Mouse (Mus musculus): ENCODE measurements around the gene Dnah17. TPM values are rescaled to one million over a fixed set of nuclear protein-coding genes. Genes with fewer than 3 reads are reported as not detected.
A peak's percentile ranks its signal among the peaks of the same experiment; 100 is the strongest.

Gene Dnah17
- total and polyA plus RNA-seq, 2 experiments from 2014 or later = 0.17 to 0.62 TPM

DNA sequence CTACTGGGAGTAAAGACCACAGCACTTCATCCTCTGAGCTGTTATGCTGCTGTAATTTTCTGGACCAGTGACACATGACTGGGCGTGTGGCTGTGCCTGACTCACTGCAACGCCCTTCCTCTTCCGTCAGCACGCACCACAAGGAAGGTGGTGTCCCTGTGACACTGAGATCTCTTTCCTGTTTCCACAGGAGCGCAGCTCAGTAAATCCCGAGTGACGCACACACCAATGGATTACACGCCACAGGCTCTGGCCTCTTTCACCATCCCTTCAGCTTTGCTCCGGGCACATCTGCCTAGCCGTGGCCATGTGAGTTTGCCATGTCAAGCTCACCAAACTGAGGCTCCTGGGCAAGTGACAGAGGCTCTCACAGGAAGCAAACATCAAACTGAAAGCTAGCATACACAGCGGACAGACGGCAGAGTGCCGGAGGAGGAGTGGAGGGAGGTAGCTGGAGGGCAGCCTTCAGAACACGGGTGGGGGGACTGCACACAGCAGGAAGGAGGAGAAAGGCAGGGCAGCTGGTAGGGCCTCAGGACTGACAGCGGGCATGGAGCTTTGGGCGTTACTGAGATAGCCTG lies 15.4 kb upstream of the Dnah17 start:
- Histone ChIP-seq H3K9ac (no peak overlapping the region), H3K9me3 (ENCODE audit: low read length) (no peaks in the 10 kb centered on the region), H3K4me1 (ENCODE audit: insufficient read depth) (peaks cover 4% of the 10 kb centered on the region; the same call in 1 of the 2 replicates), H3K27me3 (ENCODE audit: insufficient read depth, low read length) (no peaks in the 10 kb centered on the region), H3K27ac (ENCODE audit: low read depth, low read length) (no peak overlapping the region), H3K4me3 (ENCODE audit: low read depth, low read length) (no peak overlapping the region), H3K4me2 (ENCODE audit: low read depth) (no peak overlapping the region), H3K36me3 (ENCODE audit: insufficient read depth) (no peaks in the 10 kb centered on the region)
- WGBS = 90% methylated on average over 16 of the region's 16 CpGs
- no peak for DNase-seq
- TF ChIP-seq CTCF (IDR thresholded peaks at IDR 0.05; ENCODE audit: low read depth) = no peak
- ATAC-seq = no peak

DNA sequence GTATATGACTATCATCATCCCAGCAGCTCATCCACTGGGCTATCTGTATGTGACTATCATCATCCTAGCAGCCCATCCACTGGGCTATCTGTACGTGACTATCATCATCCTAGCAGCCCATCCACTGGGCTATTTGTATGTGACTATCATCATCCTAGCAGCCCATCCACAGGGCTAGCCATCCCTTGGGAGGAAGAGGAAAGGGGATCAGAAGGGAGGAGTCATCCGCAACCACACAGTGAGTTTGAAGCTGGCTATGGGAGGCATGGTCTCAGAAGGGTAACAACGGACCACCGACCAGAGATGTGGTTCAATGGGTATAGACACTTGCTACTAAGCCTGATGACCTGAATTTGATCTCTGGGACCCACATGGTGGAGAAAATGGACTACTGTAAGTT lies 14.7 kb upstream of the Dnah17 start:
- no peak for TF ChIP-seq CTCF (IDR thresholded peaks at IDR 0.05; ENCODE audit: low read depth)
- Histone ChIP-seq H3K27ac (ENCODE audit: low read depth, low read length) (no peak overlapping the region), H3K4me2 (ENCODE audit: low read depth) (no peak overlapping the region), H3K4me3 (ENCODE audit: low read depth, low read length) (no peak overlapping the region), H3K9me3 (ENCODE audit: low read length) (no peaks in the 10 kb centered on the region), H3K27me3 (ENCODE audit: insufficient read depth, low read length) (no peaks in the 10 kb centered on the region), H3K9ac (no peak overlapping the region), H3K36me3 (ENCODE audit: insufficient read depth) (no peaks in the 10 kb centered on the region), H3K4me1 (ENCODE audit: insufficient read depth) (peaks cover 1% of the 10 kb centered on the region; the same call in 1 of the 2 replicates)
- DNase-seq (no peak), ATAC-seq (no peak)
- WGBS = 94% methylated on average over 4 of the region's 4 CpGs

DNA sequence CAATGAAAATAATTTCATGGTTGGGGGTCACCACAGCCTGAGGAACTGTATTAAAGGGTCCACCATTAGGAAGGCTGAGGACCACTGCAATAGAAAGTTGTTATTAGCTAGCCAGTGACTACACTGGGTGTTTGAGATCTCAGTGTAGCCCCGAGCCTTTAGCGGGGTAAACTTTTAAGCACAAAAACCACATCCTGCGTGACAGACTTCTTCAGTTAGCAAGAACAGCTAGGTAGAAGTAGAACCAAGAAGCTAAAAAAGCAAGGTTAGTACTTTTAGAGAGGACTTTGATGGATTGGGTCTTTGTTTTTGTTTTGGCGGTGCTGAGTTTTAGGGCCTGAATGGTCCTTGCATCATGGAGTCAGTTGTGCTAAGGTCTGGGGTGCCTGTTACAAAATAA lies 13.3 kb upstream of the Dnah17 start:
- Histone ChIP-seq H3K4me2 (ENCODE audit: low read depth) (no peak overlapping the region), H3K4me3 (ENCODE audit: low read depth, low read length) (no peak overlapping the region), H3K4me1 (ENCODE audit: insufficient read depth) (no peaks in the 10 kb centered on the region), H3K9ac (no peak overlapping the region), H3K36me3 (ENCODE audit: insufficient read depth) (no peaks in the 10 kb centered on the region), H3K9me3 (ENCODE audit: low read length) (no peaks in the 10 kb centered on the region), H3K27me3 (ENCODE audit: insufficient read depth, low read length) (no peaks in the 10 kb centered on the region), H3K27ac (ENCODE audit: low read depth, low read length) (no peak overlapping the region)
- no peak for DNase-seq
- ATAC-seq = no peak
- TF ChIP-seq CTCF (IDR thresholded peaks at IDR 0.05; ENCODE audit: low read depth) = no peak
- 95% methylated on average over 4 of the region's 4 CpGs for WGBS

DNA sequence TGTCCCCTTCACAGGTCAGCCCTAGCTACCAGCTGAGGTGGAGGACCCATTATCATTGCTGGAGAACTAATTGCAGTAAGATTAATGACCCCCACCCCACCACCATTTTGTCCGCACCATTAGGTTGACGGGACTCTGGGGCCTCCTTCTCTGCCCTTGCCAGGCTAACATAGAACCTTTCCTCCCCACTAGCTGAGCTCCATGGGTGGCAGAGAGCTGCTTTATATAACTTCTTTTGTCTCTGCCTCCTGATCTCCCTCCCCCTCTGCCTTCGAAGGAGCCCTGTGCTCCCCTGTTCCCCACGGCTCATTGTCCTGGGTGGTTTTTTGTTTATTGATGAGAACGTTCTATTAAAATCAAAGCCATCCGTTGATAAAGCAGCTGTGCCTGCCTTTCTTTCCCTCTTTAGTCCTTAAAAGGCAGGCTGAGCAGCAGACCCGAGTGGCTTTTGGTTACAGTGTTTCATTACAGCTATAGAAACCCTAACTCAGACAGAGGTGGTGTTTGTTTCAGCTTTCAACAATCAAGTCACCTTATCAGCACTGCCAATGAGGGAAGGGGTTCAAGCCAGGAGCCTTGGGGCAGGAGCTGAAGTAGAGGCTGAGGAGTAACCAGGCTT lies 12.2 kb upstream of the Dnah17 start:
- H3K36me3 ChIP-seq (ENCODE audit: insufficient read depth) = no peaks in the 10 kb centered on the region
- H3K4me1 ChIP-seq (ENCODE audit: insufficient read depth) = no peaks in the 10 kb centered on the region
- H3K9ac ChIP-seq = no peak overlapping the region
- H3K27me3 ChIP-seq (ENCODE audit: insufficient read depth, low read length) = no peaks in the 10 kb centered on the region
- H3K4me3 ChIP-seq (ENCODE audit: low read depth, low read length) = no peak overlapping the region
- H3K9me3 ChIP-seq (ENCODE audit: low read length) = no peaks in the 10 kb centered on the region
- DNase-seq = no peak
- whole genome bisulfite sequencing = 10% methylated on average over 7 of the region's 7 CpGs
- ATAC-seq = peak; percentile 38; the same call in 1 of the 2 replicates
- no peak overlapping the region for H3K4me2 ChIP-seq (ENCODE audit: low read depth)
- TF ChIP-seq CTCF (IDR thresholded peaks at IDR 0.05; ENCODE audit: low read depth) = no peak
- H3K27ac ChIP-seq (ENCODE audit: low read depth, low read length) = 0 out of 2 replicates have a peak overlapping the region, but pooled peaks have one; percentile 17

DNA sequence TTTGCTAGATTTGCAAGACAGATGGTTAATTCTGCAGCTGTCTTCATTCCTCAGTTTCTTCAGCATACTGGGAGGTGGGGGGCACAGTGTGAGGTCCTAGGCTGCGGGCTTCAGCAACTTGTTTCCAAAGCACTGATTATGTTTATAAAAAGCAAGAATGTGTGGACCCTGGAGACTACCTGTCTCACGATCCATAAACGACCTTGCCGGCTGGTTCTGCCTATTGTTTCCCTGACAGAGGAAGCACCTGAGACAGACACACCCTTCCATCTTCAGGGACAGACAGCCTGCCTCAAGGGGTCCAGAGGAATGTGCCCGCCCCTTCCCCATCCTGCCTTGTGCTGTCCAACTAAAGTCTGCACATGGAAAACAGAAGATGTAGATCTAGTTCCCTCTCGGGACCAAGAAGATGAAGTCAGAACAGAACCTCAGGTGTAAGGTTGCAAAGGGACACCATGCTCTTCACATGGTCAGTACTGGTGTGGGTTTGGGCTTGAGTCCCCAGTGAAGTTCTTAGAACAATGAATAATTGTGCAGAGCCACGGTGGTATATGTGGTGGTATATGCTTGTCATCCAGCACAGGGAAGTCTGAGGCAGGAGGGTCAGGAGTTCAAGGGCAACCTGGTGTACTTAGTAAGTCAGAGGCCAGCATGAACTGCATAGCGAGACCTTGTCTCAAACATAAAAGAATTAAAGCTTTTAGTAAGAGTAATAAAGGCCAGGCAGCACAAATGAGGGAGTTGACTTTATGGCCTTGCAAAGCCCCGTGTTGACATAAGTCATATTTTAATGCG lies 10.5 kb upstream of the Dnah17 start:
- Histone ChIP-seq H3K36me3 (ENCODE audit: insufficient read depth) (no peaks in the 10 kb centered on the region), H3K4me1 (ENCODE audit: insufficient read depth) (no peaks in the 10 kb centered on the region), H3K27me3 (ENCODE audit: insufficient read depth, low read length) (no peaks in the 10 kb centered on the region), H3K4me3 (ENCODE audit: low read depth, low read length) (no peak overlapping the region), H3K9me3 (ENCODE audit: low read length) (no peaks in the 10 kb centered on the region), H3K27ac (ENCODE audit: low read depth, low read length) (no peak overlapping the region), H3K9ac (no peak overlapping the region), H3K4me2 (ENCODE audit: low read depth) (no peak overlapping the region)
- DNase-seq = no peak
- TF ChIP-seq CTCF (IDR thresholded peaks at IDR 0.05; ENCODE audit: low read depth) = no peak
- ATAC-seq = no peak
- WGBS = 83% methylated on average over 10 of the region's 10 CpGs

DNA sequence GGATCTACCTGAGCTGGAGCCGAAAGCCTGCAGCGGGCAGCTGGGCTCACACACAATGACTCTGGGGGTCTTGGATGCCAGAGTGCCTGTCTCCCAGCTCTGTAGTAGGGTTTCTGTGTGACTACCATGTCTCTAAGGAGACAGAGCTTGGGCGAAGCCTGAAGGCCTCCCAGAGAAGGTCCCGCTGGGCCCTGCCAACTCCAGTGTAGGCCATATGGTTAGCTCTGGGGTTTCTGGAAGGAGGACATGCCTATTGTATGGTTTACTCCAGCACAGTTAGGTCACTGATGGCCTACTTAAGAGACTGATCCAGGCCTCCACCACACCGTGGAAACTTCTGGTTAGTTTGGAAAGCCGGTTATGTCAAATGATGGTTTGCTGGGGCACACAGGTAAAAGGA lies 7.9 kb upstream of the Dnah17 start:
- no peaks in the 10 kb centered on the region for H3K36me3 ChIP-seq (ENCODE audit: insufficient read depth)
- DNase-seq (no peak), ATAC-seq (no peak)
- H3K9me3 ChIP-seq (ENCODE audit: low read length) = no peaks in the 10 kb centered on the region
- no peaks in the 10 kb centered on the region for H3K27me3 ChIP-seq (ENCODE audit: insufficient read depth, low read length)
- 0 out of 2 replicates have a peak, but pooled peaks cover 1% of the 10 kb centered on the region for H3K4me1 ChIP-seq (ENCODE audit: insufficient read depth)
- 98% methylated on average over 6 of the region's 6 CpGs for WGBS
- H3K4me3 ChIP-seq (ENCODE audit: low read depth, low read length) = no peak overlapping the region
- H3K27ac ChIP-seq (ENCODE audit: low read depth, low read length) = no peak overlapping the region
- no peak for TF ChIP-seq CTCF (IDR thresholded peaks at IDR 0.05; ENCODE audit: low read depth)
- no peak overlapping the region for H3K9ac ChIP-seq
- no peak overlapping the region for H3K4me2 ChIP-seq (ENCODE audit: low read depth)

DNA sequence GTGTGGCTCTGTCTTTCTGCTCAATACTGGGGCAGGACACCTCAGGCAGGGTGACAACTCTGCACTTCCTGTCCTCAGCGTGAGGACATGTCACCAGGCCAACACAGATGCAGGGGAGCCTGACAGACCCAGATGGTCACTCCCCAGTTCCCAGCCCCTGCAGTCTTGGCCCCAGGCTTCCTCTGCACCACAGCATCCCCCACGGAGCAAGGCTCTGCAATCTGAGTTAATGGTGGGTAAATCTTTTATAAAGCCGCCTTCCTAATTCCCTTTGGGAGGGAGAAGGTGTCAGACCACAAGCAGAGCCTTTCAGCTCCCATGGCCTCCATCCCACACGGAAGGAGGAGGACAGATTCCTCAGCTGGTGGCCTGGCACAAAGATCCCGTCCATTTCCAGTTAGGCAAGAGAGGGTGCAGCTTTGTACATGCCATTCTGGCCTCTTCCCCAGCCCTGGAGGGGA lies 5.8 kb upstream of the Dnah17 start:
- ATAC-seq = no peak; the same call in 1 of the 2 replicates
- no peaks in the 10 kb centered on the region for H3K9me3 ChIP-seq (ENCODE audit: low read length)

More for the DNA sequence above, 5.8 kb upstream of the Dnah17 start:
- WGBS = 42% methylated on average over 5 of the region's 5 CpGs
- Histone ChIP-seq H3K4me2 (ENCODE audit: low read depth) (no peak overlapping the region), H3K27ac (ENCODE audit: low read depth, low read length) (no peak overlapping the region), H3K27me3 (ENCODE audit: insufficient read depth, low read length) (no peaks in the 10 kb centered on the region), H3K4me1 (ENCODE audit: insufficient read depth) (0 out of 2 replicates have a peak, but pooled peaks cover 3% of the 10 kb centered on the region), H3K9ac (no peak overlapping the region), H3K4me3 (ENCODE audit: low read depth, low read length) (no peak overlapping the region), H3K36me3 (ENCODE audit: insufficient read depth) (no peaks in the 10 kb centered on the region)
- no peak for TF ChIP-seq CTCF (IDR thresholded peaks at IDR 0.05; ENCODE audit: low read depth)
- DNase-seq = no peak

Data from forebrain, postnatal 0 days (tissue).